Mouse (Mus musculus) right cerebral cortex, postnatal 10 days (tissue): ENCODE measurements around the gene Ccdc149.
A peak's percentile ranks its signal among the peaks of the same experiment; 100 is the strongest.

Experiments
- DNase-seq, 2 experiments: peaks; one replicate each; pipeline ENCODE4 v3.0.0; 2021; ENCODE audit warnings: low spot score in 2 of 2

The Ccdc149 gene

DNA sequence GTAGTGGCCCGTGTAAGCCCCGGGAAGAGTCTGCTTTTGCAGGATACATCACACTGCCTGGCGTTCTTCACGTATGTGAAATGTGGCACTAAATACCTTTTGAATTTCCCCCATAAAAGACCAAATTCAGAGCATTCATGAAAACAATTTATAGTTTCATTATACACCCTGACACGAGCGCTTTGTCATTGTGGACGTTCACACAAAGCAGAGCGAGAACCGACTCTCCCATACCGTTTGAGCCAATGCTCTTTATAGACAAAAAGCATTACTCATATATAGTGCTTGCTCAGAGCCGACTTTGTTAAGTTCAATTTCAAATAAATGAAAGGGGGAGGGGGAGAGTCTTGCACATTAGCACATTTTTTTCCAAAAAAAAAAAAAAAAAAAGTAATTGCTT lies 31.0 kb downstream of the Ccdc149 start:
- no peak for DNase-seq

DNA sequence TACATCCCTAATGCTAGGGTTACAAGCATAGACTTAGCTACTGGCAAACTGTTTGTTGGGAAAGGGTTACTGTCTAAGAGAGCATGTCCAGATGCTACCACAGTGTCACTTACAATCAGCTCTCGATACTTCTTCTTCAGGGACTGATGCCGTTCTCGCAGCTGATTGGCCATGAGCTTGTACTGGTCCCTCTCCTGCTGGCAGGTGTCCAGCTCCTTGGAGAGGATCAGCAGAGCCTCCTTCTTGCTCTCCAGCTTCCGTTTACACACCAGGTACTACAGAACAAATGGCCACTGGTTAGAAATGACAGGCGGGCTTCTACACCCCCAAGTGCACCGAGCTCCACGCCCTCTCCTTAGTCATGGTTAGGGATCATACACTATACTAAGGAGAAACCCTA lies 32.4 kb downstream of the Ccdc149 start:
- DNase-seq = no peak

GRCm38 (mm10) chr5:52435533-52435932 lies 35.8 kb downstream of the Ccdc149 start:
- no peak for DNase-seq

DNA sequence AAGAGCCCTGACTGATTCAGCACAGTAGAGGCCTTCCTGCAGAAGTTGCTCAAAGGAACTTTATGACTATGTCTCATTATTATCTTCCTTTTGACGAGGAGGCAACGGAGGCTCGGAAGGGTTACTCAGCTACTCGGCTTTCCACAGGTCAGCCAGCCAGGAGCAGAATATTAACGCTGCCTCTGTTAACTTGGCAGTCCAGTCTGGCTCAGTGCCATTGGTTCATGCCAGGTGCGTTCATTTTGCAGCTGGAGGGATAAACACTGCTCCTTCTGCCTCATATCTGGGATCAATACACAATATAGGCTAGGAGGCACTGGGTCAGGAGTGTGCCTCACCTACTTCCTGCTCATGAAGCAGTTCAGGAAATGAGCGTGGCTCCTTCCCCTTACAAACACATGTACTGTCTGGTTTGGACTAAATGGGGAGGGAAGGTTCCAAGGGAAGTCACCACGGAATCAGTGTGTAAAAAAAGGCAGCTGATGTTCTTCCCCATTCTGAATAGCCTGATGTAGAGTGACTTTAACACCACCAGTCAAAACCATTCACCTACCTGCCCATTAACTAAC lies 40.0 kb downstream of the Ccdc149 start:
- peak in 1 of 2 experiments; percentile 33 for DNase-seq

DNA sequence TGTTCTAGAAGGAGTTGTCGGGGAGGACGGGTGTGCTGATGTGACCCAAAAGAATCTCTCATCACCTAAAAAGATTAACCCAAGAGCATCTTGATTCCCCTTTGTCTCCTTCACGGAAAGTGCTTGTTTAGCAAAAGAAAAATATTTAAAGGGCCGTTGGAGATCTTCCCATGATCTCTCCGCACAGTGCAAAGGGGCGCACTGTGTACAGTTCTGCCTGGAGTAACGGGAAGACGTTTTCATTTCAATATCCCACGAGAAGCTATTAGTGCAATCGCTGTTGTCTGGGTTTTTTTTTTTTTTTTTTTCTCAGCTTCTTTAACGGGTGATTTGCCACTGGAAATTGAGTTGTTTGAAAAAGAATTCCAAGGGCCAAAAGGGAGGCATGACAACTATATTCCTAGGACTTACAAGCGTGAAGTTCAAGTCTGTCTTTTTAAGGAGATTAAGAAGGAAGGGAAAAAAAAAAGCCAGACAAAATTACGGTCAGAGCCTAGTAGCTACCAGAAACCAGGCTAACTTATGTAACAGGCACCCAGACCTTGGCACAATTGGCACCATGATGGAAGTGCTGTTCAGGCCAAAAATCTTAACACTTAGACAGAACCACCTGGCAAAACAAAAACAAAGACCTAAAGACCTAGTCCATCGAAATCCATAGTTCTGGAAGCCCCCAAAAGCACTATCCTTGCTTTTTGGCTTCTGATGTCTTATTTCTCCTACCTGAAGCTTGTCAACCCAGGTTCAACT lies 41.4 kb downstream of the Ccdc149 start:
- no peak for DNase-seq

GRCm38 (mm10) chr5:52428613-52429012 lies 42.7 kb downstream of the Ccdc149 start:
- DNase-seq = no peak

DNA sequence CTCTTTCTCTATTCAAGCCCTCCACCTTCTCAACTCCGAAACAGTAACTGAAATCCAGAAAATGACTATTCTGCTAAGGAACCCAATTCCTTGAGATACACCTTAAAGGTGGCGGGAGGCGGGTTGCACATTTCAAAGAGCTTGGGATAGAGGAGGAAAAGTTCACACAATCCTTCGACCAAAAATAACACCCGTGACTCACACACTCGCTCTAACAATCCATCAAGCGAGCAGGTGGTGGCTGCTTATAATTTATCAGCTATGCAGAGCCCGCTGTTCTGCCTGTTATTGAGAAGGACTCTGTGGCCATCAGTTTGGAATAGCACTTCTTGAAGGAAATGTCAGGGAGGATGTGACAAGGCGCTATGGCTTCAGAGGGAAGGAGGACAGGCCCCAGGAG lies 45.5 kb downstream of the Ccdc149 start:
- no peak for DNase-seq

DNA sequence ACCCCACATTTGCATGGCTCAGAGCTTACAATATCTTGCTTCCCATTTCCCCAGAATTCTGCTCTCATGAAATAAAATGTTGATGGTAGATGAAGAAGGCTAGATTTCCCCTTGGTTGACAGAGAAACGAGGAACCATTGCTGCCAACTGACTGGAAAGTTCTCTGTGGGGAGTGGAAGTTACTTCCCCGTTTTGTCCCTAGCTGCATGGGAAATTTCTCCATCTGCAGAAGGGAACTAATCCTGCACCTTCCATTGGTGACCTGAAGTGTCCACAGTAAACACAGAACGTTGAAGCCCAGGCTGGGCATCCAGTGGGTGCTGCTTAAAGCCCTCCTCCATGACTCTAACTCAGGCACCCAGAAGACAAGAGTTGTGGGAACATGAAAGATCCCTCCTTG lies 47.4 kb downstream of the Ccdc149 start:
- DNase-seq = no peak

DNA sequence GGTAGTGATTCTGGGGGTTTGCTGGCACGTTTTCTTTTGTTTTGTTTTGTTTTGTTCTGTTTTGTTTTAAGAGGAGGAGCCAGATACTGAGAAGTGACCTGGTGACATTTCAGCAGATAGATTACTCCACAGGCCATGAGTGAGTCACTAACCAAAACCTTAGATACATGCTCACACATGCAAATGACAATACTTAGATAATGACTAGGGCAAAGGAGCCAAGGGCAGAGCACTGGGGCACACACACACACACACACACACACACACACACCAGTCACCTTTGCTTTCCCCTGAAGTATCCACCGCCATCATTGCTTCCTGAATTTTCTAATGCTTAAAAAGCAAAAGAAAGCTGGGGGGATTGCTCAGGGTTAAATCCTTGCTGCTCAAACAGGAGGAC lies 54.8 kb downstream of the Ccdc149 start:
- no peak for DNase-seq

DNA sequence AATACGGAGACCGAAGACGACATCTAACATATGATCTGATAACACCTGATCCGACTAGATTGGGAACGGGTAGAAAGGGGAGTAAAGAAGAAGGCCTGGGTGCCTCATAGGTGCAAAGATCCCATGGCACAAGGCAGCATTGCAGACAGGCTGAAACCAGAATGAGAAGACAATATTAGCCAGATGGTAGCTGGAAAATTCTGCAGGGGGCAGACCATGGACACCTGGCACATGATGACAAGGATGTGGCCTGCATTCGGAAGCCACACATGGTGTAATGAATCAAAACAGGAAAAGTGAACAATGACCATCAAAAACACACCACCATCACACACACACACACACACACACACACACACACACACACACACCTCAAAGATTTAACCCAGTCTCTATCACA lies 55.4 kb downstream of the Ccdc149 start:
- no peak for DNase-seq

GRCm38 (mm10) chr5:52415193-52415592 lies 56.1 kb downstream of the Ccdc149 start:
- DNase-seq = no peak

DNA sequence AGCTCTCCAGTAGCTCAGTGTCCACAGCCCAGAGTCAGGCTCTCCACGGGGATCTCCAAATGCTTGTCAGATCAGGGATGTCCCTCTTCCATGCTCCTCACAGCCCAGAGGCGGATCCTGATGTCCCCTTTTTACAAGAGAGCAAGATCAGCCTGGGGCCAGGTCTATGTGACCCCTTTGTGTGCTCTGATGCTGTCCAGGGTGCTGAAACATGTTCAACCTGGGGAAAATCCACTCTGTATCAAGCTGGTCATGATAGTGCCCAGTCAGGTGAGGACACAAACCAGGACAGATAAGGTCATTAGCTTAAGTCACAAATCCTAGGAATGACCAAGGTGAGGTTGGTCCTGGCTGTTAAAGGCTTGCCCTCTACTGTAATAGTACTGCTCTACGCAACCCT lies 59.8 kb downstream of the Ccdc149 start:
- no peak for DNase-seq

- DNase-seq = peak; percentile 34 to 51
These were observed 61.1 kb downstream of the Ccdc149 start for GRCm38 (mm10) chr5:52410197-52410596.

GRCm38 (mm10) chr5:52408668-52409315 lies 62.5 kb downstream of the Ccdc149 start:
- DNase-seq = peak; percentile 38 to 49

- no peak for DNase-seq
These were observed 66.9 kb downstream of the Ccdc149 start for GRCm38 (mm10) chr5:52404373-52404772.

DNA sequence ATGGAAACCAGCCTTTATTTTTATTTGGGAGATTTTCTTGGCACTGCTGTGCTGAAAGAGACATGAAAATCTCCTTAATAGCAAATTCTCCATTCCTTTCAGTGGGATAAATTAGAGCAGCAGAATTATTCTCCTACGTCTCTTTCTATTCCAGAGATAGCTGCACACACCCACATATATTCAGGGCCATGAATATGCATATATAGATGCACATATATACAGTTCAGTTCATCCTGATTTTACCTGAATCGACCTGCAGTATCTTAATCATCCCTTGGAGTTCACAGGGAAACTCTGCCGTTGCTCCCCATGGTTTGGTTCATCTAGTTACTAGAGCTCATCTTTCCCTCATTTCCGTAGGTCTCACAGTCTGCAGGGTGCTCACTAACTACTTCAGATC lies 77.6 kb downstream of the Ccdc149 start:
- DNase-seq = no peak

- peak in 1 of 2 experiments; percentile 52 for DNase-seq
These were observed 79.8 kb downstream of the Ccdc149 start for GRCm38 (mm10) chr5:52391471-52391870.

DNA sequence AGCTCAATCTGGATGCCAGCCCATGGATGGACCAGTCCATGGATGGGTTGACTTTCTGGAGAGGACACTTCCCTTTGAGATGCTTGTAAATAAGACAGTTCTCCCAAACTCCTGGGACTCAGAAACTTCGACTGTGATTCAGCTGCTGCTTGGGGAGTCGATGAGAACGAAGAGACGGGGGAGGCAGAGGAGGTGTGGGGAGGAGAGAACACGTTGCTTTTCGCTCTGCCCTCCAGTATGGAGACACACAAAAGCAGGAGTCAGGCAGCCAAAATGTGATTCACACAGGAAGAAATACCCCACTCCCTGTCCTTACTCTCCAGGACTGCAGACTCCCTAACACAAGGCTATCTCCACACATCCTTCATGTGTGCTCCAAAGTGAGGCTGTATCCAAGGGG lies 80.9 kb downstream of the Ccdc149 start:
- DNase-seq = no peak

DNA sequence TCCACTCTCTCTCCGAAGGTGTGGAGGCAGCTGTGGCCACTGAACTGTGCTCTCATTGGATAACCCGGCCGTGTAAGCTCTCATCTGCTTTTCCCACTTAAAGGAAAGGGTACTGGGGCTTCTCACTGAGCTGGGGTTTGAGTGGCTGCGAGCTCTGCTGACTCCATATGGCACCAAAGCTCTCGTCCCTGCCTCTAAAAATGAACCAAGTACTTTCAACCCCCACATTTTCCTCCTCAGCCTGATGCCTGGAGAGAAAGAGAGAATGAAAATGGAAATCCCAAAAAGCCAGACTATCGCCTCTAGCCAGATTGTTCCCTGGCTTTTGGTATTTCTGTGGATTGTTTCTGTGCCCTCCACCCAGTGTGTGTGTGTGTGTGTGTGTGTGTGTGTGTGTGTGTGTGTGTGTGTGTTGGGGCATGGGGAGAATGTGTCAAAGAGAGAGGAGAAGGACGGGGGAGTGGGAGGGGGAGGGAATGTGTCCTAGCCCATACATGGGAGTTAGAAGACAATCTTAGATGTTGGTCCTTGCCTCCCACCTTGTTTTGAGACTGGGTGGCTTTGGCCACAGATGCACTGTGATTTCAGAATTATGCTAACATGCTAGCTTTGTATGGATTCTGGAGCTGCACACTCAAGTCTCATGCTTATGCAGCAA lies 83.1 kb downstream of the Ccdc149 start:
- peak; percentile 42 to 46 for DNase-seq

- no peak for DNase-seq
These were observed 85.3 kb downstream of the Ccdc149 start for GRCm38 (mm10) chr5:52386016-52386415.

DNA sequence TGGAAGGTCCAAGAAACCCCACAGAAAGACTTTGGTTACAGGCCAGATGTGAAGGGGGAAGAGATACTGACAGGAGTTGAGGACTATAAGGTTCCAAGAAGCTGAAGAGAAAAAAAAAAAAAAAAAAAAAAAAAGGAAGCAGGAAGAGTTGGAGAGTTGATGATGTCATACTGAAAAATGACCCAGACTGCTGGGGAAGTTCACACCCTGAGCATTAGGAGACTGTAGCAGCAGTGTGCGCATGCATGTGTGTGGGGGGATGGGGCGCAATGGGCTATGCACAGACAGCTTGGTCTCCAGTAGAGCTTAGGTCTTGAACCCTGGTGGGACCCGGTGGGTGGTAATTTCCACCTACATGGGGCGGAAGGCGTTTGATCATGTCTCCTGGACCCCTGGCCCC lies 87.6 kb downstream of the Ccdc149 start:
- DNase-seq = no peak

GRCm38 (mm10) chr5:52382837-52383236 lies 88.5 kb downstream of the Ccdc149 start:
- no peak for DNase-seq

DNA sequence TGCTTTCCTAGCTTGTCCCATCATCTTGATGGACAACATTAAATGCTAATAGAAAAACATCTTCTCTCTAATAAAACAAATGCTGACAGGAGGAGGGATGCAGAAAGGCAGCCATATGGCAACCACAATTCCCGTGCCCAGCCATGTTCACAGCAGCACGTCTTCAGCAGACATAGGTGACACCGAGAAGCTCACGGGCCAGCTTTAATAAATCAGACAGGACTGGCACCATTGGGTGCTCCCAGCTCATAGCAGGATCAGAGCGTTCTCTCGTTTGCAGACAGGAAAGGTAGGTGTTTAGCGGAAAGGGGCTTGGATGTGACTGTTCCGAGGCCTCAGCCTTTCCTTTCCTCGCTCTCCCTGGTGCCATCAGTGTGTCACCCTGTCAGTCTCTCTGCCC lies 95.5 kb downstream of the Ccdc149 start:
- DNase-seq = no peak
